Mouse (Mus musculus) erythroblast, embryonic 14.5 days (primary cell): Measurements from ENCODE around the gene Syvn1. TPM values are rescaled to one million over a fixed set of nuclear protein-coding genes. Genes with fewer than 3 reads are reported as not detected.

Experiments
- H3K27me3 ChIP-seq: 2 replicates; pipeline ENCODE4 v1.6.1; 2012; ENCODE audit warnings: inconsistent platforms; ENCODE audit not compliant: control insufficient read depth
- H3K36me3 ChIP-seq: 2 replicates; pipeline ENCODE4 v1.6.1; 2012; ENCODE audit warnings: mild to moderate bottlenecking, inconsistent platforms; ENCODE audit not compliant: control insufficient read depth
- H3K4me1 ChIP-seq: 2 replicates; pipeline ENCODE4 v1.6.1; 2012; ENCODE audit warnings: inconsistent platforms; ENCODE audit not compliant: control insufficient read depth
- H3K4me3 ChIP-seq: replicated peaks from 2 replicates; pipeline ENCODE3; 2012; ENCODE audit warnings: moderate library complexity, mild to moderate bottlenecking, inconsistent platforms
- H3K9me3 ChIP-seq: 2 replicates; pipeline ENCODE4 v1.6.1; 2012; ENCODE audit warnings: low read length, inconsistent platforms, mixed read lengths; ENCODE audit not compliant: control insufficient read depth
- GATA1 ChIP-seq: IDR thresholded peaks from 2 replicates; pipeline ENCODE4 v1.6.1; 2012; ENCODE audit warnings: low read length, inconsistent platforms, mixed read lengths
- TAL1 ChIP-seq: IDR thresholded peaks from 3 replicates; pipeline ENCODE4 v1.6.1; 2012; ENCODE audit warnings: low read length, inconsistent platforms, mixed read lengths
- polyA plus RNA-seq: library from polyadenylated mRNA; stranded (reverse); fragments of >175 nt; gene quantifications from 2 replicates; pipeline ENCODE4 v1.2.3, GENCODE M21; 2012

Gene Syvn1
- polyA plus RNA-seq, 1 experiment, result 10.2 TPM

DNA sequence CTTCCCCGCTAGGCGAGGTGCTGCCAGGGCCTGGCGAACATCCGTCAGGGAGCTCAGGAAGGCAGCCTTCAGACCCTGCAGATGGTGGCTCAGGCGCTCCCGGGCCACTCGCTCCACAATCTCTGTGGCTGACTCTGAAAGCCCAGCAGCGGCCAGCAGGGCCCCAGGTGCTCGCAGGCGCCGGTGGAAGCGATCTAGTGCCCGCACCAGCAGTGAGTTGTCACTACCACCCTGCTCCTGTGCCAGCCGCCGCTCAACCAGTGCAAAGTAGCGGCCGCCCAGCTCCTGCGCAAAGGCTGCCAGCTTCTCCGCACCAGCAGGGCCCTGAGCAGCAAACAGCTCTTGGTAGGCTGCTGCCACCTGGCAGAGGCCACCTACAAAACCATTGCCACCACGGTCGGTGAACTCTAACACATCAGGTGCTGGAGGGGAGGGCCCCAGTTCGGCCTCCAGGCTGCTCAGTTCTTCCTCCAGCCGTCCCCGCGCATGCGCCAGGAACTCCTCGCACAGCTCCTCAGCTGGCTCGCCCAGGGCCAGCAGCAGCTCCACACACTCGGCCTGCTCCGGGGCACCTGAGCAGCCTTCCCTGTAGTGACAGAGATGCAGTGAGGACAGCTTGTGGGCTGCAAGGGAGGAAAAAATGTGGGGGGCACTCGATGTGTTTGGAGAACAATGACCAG lies 24.3 kb downstream of the Syvn1 start:
- no peak overlapping the region for H3K4me3 ChIP-seq
- peaks cover 63% of the 10 kb centered on the region for H3K36me3 ChIP-seq
- TF ChIP-seq TAL1 (no peak), GATA1 (no peak)
- H3K9me3 ChIP-seq, result no peaks in the 10 kb centered on the region
- H3K27me3 ChIP-seq, result no peaks in the 10 kb centered on the region
- peaks cover 41% of the 10 kb centered on the region for H3K4me1 ChIP-seq

DNA sequence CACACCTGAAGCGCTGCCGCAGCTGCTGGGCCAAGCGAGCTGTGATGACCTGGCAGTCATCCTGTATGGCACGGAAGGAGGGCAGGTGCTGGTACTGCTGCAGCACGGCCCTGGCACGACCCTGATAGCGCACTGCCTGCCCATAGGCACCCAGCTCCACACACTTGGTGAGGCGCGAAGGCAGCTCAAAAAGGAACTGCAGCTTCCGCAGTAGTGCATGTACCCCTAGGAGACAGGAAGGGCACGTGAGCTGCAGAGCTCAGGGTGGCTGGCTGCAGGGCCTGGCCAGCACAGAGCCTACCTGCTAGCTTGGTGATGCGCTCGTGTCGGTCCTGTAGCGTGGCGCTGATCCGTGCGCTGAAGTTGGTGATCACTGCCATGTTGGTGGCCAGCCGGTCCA lies 24.9 kb downstream of the Syvn1 start:
- Histone ChIP-seq H3K36me3 (peaks cover 64% of the 10 kb centered on the region), H3K27me3 (no peaks in the 10 kb centered on the region), H3K4me3 (no peak overlapping the region), H3K9me3 (no peaks in the 10 kb centered on the region), H3K4me1 (peaks cover 45% of the 10 kb centered on the region)
- TF ChIP-seq TAL1, result no peak
- TF ChIP-seq GATA1, result no peak

DNA sequence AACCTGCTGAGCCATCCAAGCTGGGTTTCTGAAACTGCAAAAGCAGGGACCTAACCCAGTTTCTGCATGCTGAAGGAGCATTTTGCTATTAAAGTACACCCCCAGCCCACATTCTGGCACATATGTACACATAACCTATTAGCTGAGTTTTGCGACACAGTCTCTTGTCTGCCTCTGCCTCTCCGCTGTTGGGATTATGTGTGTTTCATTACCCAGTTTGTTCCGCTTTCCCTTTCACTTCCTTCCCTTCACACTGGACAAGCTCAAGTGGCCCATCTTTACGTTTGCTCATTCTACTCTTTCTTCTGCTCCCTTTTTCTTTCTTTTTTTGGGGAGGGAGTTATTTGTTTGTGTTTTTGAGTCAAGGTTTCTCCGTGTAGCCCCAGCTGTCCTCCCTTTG lies 27.5 kb downstream of the Syvn1 start:
- Histone ChIP-seq H3K4me3 (no peak overlapping the region), H3K9me3 (no peaks in the 10 kb centered on the region), H3K36me3 (peaks cover 55% of the 10 kb centered on the region), H3K27me3 (no peaks in the 10 kb centered on the region), H3K4me1 (peaks cover 36% of the 10 kb centered on the region)
- no peak for TF ChIP-seq GATA1
- TF ChIP-seq TAL1, result no peak

DNA sequence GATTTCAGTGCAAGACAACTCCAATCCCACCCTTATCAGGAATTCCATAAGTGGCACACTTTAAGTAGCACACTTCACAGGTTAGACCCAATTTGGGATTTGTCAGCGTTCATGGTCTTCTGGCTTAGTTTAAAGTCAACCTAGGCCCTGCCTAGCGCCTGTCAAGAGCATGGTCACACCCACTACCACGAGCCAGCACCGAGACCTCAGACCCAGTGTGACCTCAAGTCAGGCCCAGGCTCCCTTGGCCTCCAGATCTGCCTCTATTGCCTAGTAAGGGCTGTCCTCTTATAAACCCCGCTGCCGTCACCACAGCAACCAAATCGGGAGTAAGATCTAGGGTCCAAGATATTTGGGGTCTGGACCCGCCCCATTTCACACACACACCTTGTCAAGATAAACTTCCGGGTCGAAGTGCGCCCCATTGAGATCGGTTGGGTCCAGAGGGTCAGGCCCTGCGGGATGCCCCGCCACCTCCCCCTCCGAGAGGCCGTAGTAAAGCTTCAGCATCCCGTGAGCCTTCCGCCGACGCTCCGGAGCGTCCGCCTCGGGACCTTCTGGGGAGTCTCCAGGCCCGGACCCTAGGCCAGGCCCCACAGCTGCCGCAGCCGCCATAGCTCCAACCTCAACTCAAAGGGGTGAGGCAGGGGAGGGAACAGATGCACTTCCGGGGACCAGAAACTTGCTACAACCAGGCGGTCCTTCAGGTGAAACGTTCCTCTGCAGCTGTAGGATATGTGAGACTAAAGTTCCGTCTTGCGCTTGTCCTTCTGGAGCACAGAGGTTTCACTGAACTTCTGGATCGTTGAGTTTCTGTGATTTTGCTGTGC lies 30.4 kb downstream of the Syvn1 start, which contains the start of gene Vps51:
Gene Vps51 (minus strand): TSS at position 668 of the 830 bp plus-strand sequence.
- Histone ChIP-seq H3K36me3 (peaks cover 46% of the 10 kb centered on the region), H3K27me3 (no peaks in the 10 kb centered on the region), H3K9me3 (no peaks in the 10 kb centered on the region), H3K4me3 (peak within 1 kb of the TSS; percentile 76), H3K4me1 (peaks cover 30% of the 10 kb centered on the region)
- TF ChIP-seq GATA1, result no peak
- no peak for TF ChIP-seq TAL1

DNA sequence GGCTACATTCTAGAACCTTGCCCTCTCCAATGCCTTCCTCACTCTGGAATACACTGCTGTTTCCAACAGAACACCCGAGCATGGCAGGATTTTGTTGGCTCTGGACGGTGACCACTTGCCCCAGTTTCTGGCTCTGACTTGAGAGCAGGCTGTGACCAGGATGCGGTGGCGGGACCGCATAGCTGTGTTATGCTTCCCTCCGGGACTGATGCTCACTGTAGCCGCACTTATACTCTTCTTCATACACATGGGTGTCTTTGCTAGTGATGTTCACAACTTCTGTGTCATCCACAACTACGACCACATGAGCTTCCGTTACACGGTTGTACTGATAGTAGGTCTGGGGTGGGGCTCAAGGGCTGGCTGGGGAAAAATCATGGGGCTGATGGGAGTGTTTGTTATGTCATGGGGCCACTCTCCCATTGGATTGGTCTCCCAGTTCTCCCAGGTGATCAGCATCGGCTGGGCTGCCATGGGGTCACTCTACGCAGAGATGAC lies 33.7 kb downstream of the Syvn1 start, which contains the start of gene Tmem262:
Gene Tmem262 (plus strand): TSS at position 51 of the 498 bp plus-strand sequence.
- TF ChIP-seq TAL1, result no peak
- TF ChIP-seq GATA1, result no peak
- Histone ChIP-seq H3K36me3 (peaks cover 46% of the 10 kb centered on the region), H3K4me3 (no peak within 1 kb of the TSS), H3K9me3 (no peaks in the 10 kb centered on the region), H3K27me3 (no peaks in the 10 kb centered on the region), H3K4me1 (peaks cover 40% of the 10 kb centered on the region)

DNA sequence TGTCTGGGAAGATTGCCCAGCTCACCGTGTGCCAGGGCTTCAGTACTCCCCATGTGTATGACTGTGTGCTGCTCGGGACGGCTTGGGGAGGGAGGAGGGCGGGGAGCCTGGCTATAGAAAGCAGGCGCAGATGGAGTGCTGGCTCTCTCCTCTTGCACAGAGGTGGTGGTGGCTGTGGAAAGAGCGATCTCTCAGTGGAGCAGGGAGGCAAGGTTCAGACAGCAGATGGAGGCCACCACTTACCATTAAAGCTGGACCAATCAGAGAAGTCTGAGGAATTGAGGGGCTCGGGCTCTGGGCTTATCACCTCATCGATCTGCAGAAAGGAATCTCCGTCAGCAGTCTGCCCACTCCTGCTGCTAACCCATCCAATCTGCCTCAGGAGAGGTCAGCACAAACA lies 35.8 kb downstream of the Syvn1 start, which contains the start of gene Gm28374:
Gene Gm28374 (minus strand): TSS at position 101 of the 400 bp plus-strand sequence.
- no peak within 1 kb of the TSS for H3K4me3 ChIP-seq
- no peak for TF ChIP-seq TAL1
- no peak for TF ChIP-seq GATA1
- no peaks in the 10 kb centered on the region for H3K9me3 ChIP-seq
- no peaks in the 10 kb centered on the region for H3K27me3 ChIP-seq
- H3K4me1 ChIP-seq, result peaks cover 39% of the 10 kb centered on the region
- H3K36me3 ChIP-seq, result peaks cover 57% of the 10 kb centered on the region

DNA sequence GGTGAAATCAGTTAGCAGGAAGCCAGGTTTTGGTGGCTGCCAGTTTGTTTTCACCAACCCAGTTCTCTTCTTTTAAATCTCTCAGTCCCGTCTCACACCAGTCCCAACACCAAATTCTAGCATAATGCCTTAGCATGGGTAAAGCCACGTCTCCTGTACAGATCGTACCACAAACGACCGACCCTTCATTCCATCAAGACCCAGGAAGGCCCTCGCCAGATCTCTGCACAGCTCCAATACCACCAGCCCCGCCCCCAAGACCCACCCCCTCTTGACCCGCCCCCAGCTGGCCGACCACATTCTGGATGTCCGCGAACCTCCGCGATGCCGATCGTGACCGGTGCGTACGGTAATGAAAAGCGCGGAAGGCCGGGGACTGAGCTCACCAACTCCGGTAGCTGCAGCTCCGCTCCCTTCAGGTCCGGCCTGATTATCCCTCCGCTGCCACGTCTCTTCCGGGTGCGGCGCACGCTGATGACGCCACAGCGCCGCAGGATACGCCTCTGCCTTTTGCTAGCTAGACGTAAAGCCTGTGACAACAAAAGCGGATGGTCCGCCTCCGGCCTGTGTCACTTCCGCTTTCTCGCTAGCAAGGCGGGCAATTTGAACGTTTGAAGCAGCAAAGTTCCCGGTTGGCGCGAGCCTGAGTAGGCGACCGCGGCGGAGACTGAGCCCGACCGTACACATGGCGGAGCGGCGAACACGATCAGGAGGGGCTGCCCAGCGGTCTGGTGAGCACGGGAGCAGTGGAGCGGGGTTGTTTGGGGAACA lies 38.3 kb downstream of the Syvn1 start, which contains the start of the genes Zfpl1 and Cdca5:
Gene Zfpl1 (minus strand): TSS at position 479 of the 771 bp plus-strand sequence.
Gene Cdca5 (plus strand): TSS at position 506 of the 771 bp plus-strand sequence.
- H3K9me3 ChIP-seq, result no peaks in the 10 kb centered on the region
- TF ChIP-seq TAL1 (no peak), GATA1 (no peak)
- H3K4me1 ChIP-seq, result peaks cover 48% of the 10 kb centered on the region
- peaks cover 82% of the 10 kb centered on the region for H3K36me3 ChIP-seq
- no peaks in the 10 kb centered on the region for H3K27me3 ChIP-seq
- H3K4me3 ChIP-seq, result peak within 1 kb of the TSS; percentile 76

DNA sequence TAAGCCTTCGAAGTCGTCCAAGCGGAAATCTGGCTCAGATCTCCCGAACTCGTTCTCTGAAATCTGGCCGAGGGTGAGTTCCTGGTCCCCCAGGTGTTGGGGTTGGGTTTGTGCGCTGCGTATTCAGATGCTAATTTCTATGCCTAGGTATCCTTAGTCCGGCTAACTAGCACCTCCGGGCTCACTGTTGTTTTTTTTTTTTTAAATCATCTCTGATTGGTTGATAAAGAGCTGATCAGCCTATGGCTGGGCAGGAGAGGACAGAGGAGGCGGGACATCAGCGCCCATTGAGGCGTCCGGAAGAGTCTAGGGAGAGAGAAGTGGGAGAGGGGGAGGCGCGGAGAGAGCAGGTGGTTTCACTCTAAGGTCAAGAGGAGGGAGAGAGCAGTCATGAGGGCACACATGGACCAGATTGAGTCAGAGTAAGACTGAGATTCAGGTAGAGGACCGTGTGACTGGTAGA lies 39.1 kb downstream of the Syvn1 start:
- Histone ChIP-seq H3K4me1 (peaks cover 55% of the 10 kb centered on the region), H3K36me3 (peaks cover 82% of the 10 kb centered on the region), H3K9me3 (no peaks in the 10 kb centered on the region), H3K27me3 (no peaks in the 10 kb centered on the region), H3K4me3 (peak overlapping the region; percentile 76)
- TF ChIP-seq TAL1, result no peak
- TF ChIP-seq GATA1, result no peak
